Mouse (Mus musculus) kidney, adult 2 months (tissue): Measurements from ENCODE around the gene Wdr90. TPM values are rescaled to one million over a fixed set of nuclear protein-coding genes. Genes with fewer than 3 reads are reported as not detected.

ENCODE experiments used
- DNase-seq: peaks from one replicate; pipeline ENCODE4 v3.0.0; 2021
- H3K27ac ChIP-seq: fragments of 200-500 bp; 2 replicates; pipeline ENCODE4 v1.5.1; 2012; ENCODE audit warnings: low read depth, low read length, control low read depth, inconsistent platforms; ENCODE audit not compliant: insufficient read depth
- H3K27me3 ChIP-seq: fragments of 200-500 bp; replicated peaks from 2 replicates; pipeline ENCODE4 v1.6.1; 2012; ENCODE audit warnings: mild to moderate bottlenecking, moderate library complexity, low read length, inconsistent platforms; ENCODE audit not compliant: control insufficient read depth, insufficient read depth
- H3K36me3 ChIP-seq: fragments of 200-500 bp; 2 replicates; pipeline ENCODE4 v1.6.1; 2012; ENCODE audit warnings: mild to moderate bottlenecking, moderate library complexity, low read length, inconsistent platforms; ENCODE audit not compliant: control insufficient read depth, insufficient read depth
- H3K4me1 ChIP-seq: fragments of 200-500 bp; 2 replicates; pipeline ENCODE4 v1.6.1; 2011; ENCODE audit warnings: low read length; ENCODE audit not compliant: control insufficient read depth, insufficient read depth
- H3K4me3 ChIP-seq: fragments of 200-500 bp; 2 replicates; pipeline ENCODE4 v1.5.1; 2011; ENCODE audit warnings: mild to moderate bottlenecking, low read depth, low read length, control low read depth; ENCODE audit not compliant: insufficient read depth
- CTCF ChIP-seq: fragments of 200-500 bp; conservative IDR thresholded peaks from 2 replicates; pipeline ENCODE4 v1.5.1; 2011; ENCODE audit warnings: low read depth, mild to moderate bottlenecking, control low read depth, low read length, moderate library complexity, mixed read lengths; ENCODE audit not compliant: insufficient read depth, insufficient read length
- POLR2A ChIP-seq: fragments of 200-500 bp; IDR thresholded peaks from one replicate; pipeline ENCODE4 v1.6.1; 2011; ENCODE audit warnings: low read depth, low read length, control low read depth
- WGBS: fragments of 180-500 bp; shearing (Covaris S2); methylation state at CpG from one replicate; pipeline ENCODE4 v1.1.7; 2018; 5-methylcytosine and 5-hydroxymethylcytosine counted together
- polyA plus RNA-seq: library from polyadenylated mRNA; depleted of rRNA; stranded (reverse); fragments of >200 nt; gene quantifications from 2 replicates; pipeline ENCODE4 v1.2.3, GENCODE M21; 2012

Gene Wdr90
- polyA plus RNA-seq, 1 experiment = 23.8 TPM

DNA sequence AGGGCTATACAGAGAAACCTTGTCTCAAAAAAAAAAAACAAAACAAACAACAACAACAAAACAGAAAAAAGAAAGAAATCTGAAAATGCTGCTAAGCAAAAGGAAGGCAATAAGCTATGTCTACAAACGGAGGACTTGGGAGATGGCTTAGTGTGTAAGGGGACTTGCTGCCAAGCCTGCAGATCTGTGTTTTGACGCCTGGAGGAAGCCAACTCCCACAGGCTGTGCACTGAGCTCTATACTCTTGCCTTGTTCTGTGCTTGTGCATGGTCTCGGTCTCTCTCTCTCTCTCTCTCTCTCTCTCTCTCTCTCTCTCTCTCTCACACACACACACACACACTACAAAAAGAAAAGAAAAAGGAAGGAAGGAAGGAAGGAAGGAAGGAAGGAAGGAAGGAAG, 27.5 kb upstream of the Wdr90 start:
- no peaks in the 10 kb centered on the region for H3K27me3 ChIP-seq
- TF ChIP-seq CTCF (no peak), POLR2A (no peak)
- no peaks in the 10 kb centered on the region for H3K4me1 ChIP-seq
- no peak overlapping the region for H3K27ac ChIP-seq
- H3K4me3 ChIP-seq = no peak overlapping the region
- no peak for DNase-seq
- WGBS = 82% methylated on average over 3 of the region's 3 CpGs
- H3K36me3 ChIP-seq = no peaks in the 10 kb centered on the region

DNA sequence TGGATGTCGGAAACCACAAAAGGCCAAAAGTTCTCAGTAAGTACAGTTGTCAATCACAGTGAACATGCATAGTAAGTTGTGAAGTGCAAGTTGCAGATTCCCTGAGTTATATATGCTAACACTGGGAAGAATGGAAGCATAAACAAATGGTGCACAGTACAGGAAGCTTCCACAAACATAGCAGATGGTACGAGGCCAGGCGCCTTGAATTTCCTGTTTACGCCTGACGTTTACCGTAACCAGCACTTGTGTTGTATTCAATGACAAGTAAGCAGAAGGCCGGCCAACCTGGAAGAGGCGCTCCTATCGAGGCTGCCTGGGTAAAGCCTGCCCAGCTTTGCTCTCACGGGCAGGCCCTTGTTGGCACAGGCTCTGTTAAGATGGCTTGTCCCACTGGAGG, 26.2 kb upstream of the Wdr90 start:
- Histone ChIP-seq H3K36me3 (no peaks in the 10 kb centered on the region), H3K27me3 (no peaks in the 10 kb centered on the region), H3K4me3 (no peak overlapping the region), H3K27ac (no peak overlapping the region), H3K4me1 (no peaks in the 10 kb centered on the region)
- TF ChIP-seq CTCF (no peak), POLR2A (no peak)
- 76% methylated on average over 10 of the region's 10 CpGs for WGBS
- DNase-seq = no peak

DNA sequence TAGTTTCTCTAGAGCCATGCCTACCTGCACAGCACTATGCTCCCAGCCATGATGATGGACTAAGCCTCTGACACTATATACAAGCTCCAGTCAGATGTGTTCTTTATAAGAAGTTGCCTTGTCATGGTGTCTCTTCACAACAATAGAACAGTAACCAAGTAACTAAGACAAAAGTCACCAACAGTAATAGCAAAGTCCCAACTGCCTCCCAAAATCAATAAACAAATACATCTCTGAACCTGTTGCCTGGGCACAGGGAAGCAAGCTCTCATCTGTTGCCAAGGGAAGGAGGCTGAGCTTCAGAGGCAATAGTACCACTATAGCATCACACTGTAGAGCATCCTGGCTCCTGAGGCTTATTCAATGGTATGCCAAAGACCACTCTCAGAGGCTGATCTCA, 25.5 kb upstream of the Wdr90 start:
- Histone ChIP-seq H3K27me3 (no peaks in the 10 kb centered on the region), H3K4me1 (no peaks in the 10 kb centered on the region), H3K4me3 (no peak overlapping the region), H3K27ac (no peak overlapping the region), H3K36me3 (no peaks in the 10 kb centered on the region)
- TF ChIP-seq CTCF (no peak), POLR2A (no peak)
- DNase-seq = no peak

DNA sequence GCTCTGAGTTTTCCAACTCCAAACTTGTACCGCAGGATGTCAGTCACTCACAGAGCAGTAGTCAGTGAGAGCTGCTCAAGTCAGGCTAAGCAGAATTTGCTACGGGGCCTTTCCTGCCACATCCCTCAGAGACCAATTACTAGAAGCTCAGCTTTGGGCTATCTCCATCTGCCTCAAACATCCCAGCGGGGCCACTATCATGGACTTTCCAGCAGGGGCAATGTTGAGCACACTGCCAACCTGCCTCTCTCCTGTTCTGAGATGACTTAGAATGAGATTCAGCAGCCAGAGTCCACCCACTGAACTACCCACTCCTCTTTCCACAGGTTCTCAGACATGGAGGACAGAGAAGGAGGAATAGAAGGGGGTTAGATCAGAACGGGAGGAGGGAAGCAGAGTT, 24.3 kb upstream of the Wdr90 start:
- Histone ChIP-seq H3K4me1 (peaks cover 3% of the 10 kb centered on the region; the same call in 1 of the 2 replicates), H3K36me3 (no peaks in the 10 kb centered on the region), H3K4me3 (no peak overlapping the region), H3K27ac (no peak overlapping the region), H3K27me3 (no peaks in the 10 kb centered on the region)
- TF ChIP-seq CTCF (peak; percentile 62), POLR2A (no peak)
- DNase-seq = peak; percentile 39
- 53% methylated on average over 4 of the region's 4 CpGs for WGBS

DNA sequence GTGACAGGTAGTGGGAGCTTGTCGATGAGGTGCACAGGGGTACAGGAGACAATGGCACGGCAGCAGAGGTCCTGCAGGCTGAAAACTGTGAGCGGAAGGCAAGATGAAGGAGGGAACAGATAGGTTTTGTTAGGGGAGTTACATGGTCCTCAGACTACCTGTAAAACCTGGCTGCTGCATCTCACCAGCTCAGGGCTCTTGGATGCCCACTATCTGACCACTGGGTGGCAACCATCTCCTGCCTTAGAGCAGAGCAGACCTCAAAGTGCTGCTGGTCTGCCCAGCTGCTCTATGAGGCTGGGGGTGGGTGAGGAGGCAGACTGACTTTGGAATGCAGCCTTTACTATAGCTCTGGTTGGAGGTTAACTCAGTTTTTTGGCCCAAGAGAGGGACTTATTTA, 22.5 kb upstream of the Wdr90 start:
- H3K27me3 ChIP-seq = no peaks in the 10 kb centered on the region
- no peaks in the 10 kb centered on the region for H3K36me3 ChIP-seq
- no peak overlapping the region for H3K27ac ChIP-seq

GRCm38 (mm10) chr17:25883268-25883667, 22.0 kb upstream of the Wdr90 start:
- no peak for DNase-seq
- TF ChIP-seq POLR2A = no peak
- no peak for TF ChIP-seq CTCF
- no peak overlapping the region for H3K4me3 ChIP-seq
- peaks cover 5% of the 10 kb centered on the region; the same call in 1 of the 2 replicates for H3K4me1 ChIP-seq
- H3K27me3 ChIP-seq = no peaks in the 10 kb centered on the region
- H3K36me3 ChIP-seq = no peaks in the 10 kb centered on the region
- H3K27ac ChIP-seq = no peak overlapping the region
- WGBS = 87% methylated on average over 8 of the region's 8 CpGs

More for the DNA sequence above, 22.5 kb upstream of the Wdr90 start:
- no peak for DNase-seq
- Histone ChIP-seq H3K4me3 (no peak overlapping the region), H3K4me1 (peaks cover 5% of the 10 kb centered on the region; the same call in 1 of the 2 replicates)
- TF ChIP-seq CTCF = no peak; the same call in 1 of the 2 replicates
- no peak for TF ChIP-seq POLR2A
- WGBS = 98% methylated on average over 3 of the region's 3 CpGs

DNA sequence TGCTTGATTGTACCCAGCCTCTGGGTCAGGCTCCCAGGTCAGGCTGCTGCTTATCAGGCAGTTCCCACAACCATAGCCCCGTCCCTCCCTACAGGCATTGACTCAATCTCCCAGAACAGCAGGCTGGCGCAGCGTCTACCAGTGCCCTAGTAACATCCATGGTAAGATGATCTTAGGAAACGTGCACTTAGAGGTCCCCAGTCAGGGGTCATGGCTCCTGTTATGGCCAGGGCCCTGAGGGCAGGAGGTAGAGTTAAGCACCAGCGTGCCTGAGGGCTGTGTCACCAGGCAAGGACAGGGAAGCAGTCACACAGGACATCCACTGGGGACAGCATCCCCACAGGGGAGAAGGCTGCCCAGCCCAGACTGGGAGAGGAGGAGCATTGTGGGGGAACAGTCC, 21.0 kb upstream of the Wdr90 start:
- Histone ChIP-seq H3K4me3 (no peak overlapping the region), H3K36me3 (no peaks in the 10 kb centered on the region), H3K27me3 (no peaks in the 10 kb centered on the region), H3K4me1 (peaks cover 8% of the 10 kb centered on the region; the same call in 1 of the 2 replicates), H3K27ac (no peak overlapping the region)
- TF ChIP-seq CTCF (no peak), POLR2A (no peak)
- WGBS = 56% methylated on average over 5 of the region's 5 CpGs
- no peak for DNase-seq

GRCm38 (mm10) chr17:25881691-25882090, 20.4 kb upstream of the Wdr90 start:
- no peak for DNase-seq
- WGBS = 36% methylated on average over 4 of the region's 4 CpGs
- Histone ChIP-seq H3K27me3 (no peaks in the 10 kb centered on the region), H3K27ac (no peak overlapping the region), H3K4me3 (no peak overlapping the region), H3K36me3 (no peaks in the 10 kb centered on the region), H3K4me1 (peaks cover 13% of the 10 kb centered on the region; the same call in 1 of the 2 replicates)
- TF ChIP-seq CTCF = no peak
- TF ChIP-seq POLR2A = no peak
